Mouse (Mus musculus): ENCODE data around the gene Siah1b.

The Siah1b gene

DNA sequence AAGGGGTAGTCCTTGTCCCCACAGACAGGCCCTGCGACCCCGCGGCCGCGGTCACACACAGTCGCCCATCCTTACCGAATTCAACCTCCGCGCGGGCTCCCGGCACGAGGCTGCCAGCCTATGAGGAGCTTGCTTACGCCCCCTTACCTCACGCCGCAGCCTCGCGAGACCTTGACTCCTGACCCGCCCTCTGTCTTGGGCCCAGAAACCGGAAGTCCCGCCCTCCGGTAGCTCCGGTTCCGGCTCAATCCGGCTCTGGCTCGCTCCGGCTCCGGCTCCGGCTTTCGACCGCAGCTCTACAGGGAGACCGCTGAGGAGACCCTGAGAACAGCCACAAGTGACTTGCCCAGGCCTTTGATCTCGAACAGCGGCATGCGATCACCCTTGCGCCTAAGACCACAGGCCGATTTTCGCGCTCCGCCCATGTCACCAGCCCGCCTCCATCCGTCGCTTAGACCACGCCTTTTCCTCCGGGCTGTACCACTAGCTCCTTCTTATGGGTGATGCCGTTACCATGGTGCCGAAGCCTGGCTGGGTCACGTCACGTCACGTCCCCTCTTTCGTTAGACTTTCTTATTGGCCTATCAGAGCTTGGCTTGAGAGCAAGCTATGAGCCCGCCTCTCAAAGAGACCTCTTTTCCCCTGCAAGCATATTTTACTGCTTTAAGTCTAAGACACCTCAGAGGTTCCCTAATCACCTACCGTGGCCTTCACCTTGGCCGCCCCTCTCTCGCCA, at the start of gene Siah1b:
TSS of gene Siah1b (minus strand) at position 454 of the 736 bp plus-strand sequence.
- DNase-seq (ENCODE audit: low read depth, low spot score): peak; percentile 95

DNA sequence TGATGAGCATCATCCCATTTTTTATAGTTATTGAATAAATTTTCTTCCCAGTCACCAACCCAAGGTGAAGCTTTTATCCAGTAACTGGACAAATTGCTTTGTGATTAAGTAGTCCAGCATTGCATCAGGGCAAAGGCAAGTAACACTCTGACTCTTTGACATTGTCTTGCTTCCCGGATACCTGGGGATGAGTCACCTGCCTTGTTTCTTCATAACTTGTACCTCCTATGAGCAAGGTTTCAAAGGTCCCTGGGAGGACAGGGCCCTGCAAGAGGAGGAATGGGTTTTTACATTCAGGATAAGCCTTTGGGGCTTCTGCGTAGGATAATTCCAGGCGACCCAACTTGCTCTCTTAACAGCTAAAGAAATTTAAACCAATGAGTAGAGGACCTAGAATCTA, 47.6 kb upstream of the Siah1b start:
- no peak for DNase-seq (ENCODE audit: low read depth, low spot score)

DNA sequence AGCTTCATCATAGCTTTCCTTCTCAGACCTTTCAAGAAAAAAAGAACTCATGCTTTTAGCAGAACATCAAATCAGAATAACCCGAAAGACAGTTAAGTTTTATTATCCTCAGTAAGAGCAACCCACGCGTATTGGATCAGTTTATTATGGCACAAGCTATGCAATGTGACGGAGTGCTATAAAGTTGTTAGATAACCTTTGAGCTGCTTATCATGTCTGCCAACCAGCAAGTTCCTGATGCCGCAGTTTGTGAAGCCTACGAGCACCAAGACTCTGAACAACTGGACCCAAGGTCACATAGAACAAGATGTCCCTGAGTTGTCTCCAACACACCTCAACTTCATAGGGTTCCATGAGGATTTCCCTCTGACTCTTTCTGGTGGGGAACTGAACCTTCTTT, 37.5 kb upstream of the Siah1b start:
- DNase-seq (ENCODE audit: low read depth, low spot score): no peak

DNA sequence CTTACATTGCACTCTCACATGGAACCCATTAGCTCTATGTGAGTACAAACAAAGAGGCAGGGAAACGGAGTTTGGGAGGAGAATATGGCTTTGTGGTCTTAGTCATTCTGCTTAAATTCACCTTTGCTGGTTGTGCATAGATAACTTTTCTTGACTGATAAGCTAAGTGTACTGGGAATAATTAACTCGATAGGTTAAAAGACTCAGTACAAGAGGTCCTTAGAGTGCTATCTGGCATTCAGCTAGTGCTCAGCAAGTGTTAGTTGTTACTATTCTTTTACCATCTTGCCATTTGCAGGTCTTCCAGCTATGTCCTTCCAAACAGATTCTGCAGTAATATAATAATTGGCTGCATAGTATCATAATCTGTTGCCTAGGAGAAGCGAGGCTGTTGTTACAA, 34.9 kb upstream of the Siah1b start:
- DNase-seq (ENCODE audit: low read depth, low spot score): no peak

DNA sequence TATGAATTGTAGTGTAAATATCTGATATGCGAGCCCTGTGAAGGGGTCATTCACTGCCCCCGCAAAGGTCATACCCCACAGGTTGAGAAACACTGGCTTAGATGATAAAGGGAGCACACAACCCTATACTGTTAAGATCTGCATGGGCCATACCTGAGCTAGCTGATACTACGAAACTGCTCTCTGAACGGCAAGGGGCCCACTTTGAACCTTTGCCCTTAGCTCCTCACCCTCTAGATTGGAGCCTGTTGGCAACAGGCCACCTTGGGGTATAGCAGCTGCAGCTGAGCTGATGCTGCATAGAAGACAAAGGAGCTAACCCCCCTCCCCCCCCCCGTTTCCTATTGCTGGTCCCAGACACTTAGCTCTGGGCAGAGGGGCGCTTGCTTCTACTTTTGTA, 26.4 kb upstream of the Siah1b start:
- no peak for DNase-seq (ENCODE audit: low read depth, low spot score)

DNA sequence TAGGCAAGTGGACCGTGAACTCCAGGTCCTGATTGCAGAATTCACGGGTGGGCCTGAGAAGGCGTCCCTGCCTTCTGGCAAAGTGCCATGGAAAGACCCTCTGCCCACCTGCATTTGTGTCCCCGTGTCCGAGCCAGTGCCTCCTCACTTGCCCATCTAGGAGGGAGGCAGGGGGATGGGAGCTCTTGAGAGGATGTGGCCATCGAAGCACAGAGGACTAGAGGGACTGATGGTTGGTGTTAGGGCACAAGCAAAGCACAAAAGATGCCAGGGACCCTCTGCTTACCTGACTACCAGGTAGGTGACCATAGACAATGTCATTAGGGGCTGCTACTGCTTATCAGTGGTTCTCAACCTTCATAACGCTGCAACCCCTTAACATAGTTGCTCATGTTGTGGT, 25.9 kb upstream of the Siah1b start:
- no peak for DNase-seq (ENCODE audit: low read depth, low spot score)

DNA sequence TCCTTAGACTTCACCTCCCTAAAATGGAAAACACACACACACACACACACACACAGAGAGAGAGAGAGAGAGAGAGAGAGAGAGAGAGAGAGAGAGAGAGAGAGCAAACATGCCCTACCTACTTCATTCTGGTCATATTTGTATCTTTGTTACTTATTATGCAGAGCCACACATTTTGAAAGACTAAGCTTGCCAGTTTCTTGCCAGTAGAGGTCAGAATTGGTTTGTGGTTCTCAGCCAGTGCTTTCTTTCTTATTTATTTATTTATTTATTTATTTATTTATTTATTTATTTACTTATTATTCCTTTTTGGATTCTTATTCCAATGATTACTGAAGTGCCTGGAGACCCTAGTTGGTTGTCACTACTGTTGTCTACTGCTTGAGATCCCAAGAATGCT, 25.2 kb upstream of the Siah1b start:
- no peak for DNase-seq (ENCODE audit: low read depth, low spot score)

DNA sequence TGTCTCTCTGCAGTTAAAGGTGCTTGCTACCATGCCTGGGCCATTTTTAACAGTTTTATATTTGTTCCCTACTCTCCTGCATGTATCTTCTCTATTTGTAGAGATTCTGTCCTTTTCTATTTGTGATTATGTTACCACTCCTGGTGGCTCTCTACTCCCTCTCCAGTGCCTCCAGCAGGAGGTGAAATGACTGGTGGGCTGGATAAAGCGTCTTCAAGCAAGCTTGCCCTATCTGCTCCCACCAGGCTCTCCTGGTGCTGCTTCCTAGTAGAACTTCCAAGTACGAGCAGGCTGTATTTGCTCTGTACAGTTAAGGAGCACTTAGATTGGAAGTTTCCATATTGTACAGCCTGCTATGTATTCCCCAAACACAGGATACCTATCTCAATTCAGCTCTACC, 19.5 kb upstream of the Siah1b start:
- no peak for DNase-seq (ENCODE audit: low read depth, low spot score)

DNA sequence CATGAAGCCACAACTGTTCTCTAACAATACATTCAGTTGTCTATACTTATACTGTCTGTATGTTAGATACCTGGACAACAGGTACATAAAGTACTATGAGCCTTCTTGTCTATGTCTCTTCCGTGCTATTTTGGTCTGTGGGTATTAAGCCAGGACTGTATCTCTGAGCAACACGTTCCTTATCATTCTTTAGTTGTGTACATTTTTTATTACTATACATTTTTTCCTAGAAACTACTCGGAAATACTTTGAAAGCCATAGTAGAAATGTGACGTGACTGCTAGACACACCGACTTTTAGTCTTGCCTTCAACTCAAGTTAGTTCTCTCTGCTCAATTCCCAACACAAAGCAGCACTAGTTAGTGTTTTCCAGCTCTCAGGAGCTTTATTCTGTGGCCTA, 17.1 kb upstream of the Siah1b start:
- no peak for DNase-seq (ENCODE audit: low read depth, low spot score)

DNA sequence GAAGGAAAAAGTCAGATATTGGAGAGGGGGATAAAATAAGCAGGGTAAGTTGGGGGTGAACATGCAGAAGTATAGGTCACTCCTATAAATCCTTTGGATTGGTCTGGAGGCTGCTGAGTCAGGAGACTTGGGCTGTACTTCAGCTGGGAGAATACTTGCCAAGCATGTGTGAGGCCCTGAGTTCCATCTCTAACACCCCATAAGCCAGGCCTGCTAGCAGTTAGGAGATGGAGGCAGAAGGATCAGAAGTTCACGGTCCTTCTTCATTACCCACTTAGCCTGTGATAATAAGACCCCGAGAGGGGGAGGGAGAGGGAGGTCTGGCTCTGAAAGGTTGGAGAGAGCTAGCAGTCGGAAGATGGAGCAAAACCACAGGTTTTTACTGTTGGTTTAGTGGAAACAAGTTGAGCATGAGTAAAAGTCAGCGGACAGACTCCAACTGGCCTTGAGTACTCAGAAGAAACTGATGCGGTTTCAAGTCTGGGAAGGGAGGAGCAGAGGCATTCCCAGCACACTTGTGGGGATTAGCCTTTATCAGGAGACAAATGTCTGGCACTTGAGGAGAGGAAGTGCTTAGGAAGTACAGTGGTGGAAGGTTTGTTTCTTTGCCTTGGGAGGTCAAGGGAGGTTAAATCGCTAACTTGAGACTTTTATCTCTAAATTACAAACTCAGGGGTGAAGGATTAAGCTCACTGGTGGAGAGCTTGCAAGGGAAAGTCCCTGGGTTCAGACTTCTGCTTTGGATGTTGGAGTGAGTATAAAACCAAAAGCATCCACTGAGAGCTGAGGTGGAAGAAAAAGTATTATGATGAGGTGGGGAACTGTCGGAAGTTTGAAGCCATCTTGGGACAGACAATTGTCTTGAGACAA, 16.2 kb upstream of the Siah1b start:
- DNase-seq (ENCODE audit: low read depth, low spot score): no peak

DNA sequence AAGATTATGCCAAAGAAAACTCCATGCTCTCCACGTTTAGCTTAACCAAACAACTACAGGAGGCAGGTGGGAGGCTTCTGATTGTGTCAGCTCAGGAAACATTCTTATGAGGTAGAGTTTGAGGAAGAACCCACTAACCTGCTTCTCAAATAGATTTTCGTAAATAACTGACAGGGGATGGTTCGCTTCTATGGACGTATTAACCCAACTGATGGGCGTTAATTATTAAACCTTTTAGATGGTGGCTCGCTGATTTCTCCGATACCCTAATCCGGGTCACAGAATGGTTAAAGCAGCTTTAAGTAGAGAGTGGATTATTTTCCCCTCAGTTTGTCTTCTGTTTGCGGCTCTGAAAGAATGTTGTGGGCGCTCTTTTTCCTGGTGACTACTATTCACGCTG, 13.6 kb upstream of the Siah1b start:
- no peak for DNase-seq (ENCODE audit: low read depth, low spot score)

DNA sequence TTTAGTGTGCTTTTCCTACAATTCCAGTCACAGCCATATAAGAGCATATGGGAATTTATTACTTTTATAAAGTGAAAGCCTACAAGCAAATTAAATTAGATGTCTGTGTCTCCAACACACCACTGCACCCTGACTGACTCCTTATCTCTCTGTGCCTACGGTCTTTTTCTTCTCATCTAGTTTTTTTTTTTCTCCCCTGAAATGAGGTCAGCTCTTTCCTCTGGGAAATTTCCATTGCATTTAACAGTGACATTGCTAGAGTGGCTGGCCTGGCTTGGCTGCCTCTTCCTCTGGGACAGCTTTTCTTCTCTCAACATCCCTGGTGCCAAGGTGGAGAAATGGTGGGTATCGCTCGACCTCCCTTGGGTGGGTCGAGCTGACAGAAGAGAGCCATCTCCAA, 12.3 kb upstream of the Siah1b start, which contains the start of gene Cltrn:
TSS of gene Cltrn (plus strand) at position 249 of the 400 bp plus-strand sequence.
- DNase-seq (ENCODE audit: low read depth, low spot score): no peak

DNA sequence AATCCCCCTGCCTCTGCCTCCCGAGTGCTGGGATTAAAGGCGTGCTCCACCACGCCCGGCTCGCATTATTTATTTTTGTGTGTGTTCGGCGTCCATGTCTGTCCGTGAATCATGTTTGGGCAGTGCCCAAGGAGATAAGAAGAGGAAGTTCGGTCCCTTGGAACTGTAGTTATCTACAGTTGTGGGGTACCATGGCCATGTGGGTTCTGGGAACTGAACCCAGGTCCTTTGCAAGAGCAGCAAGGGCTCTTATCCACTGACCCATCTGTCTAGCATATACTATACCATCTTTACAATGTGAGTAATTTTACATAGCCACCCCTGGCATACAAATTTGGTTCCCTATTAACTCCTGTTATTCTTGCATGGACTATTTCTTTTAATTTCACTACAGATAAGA, 5.7 kb upstream of the Siah1b start:
- no peak for DNase-seq (ENCODE audit: low read depth, low spot score)

DNA sequence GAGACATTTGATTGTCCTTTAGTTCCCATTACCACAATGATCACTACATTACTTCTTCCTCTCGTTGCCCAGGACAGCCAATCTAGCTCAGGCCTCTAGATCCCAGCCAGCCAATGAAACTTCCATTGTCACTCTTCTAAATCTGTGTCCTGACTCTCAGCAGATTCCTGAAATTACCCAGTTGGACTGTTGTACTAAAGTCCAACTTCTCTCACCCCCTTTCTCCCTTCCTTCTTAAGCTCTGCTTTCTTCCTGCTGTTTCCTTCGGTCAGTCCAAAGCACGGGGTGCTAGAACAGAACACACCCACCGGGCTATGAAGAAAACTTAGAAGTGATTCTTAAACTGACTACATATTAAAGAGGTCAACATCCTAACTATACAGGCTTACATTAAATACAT, 7.3 kb downstream of the Siah1b start:
- DNase-seq (ENCODE audit: low read depth, low spot score): no peak

DNA sequence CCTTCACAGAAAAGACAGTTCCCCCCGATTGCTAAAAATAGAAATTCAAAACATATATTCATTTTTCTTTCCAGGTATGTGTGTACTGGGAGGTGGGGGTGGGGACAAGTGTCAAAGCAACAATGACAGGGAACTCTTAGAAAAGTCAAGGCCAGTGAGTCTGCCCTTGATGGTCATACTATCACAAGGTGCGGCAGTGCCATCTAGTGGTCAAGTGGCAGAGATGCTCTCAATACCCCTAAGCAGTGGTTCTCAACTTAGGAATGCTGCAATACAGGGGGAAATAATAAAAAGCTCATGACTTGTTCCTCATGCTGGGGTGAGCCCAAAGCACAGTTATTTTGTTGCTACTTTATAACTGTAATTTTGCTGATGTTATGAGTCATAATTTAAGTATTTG, 10.1 kb downstream of the Siah1b start:
- DNase-seq (ENCODE audit: low read depth, low spot score): peak; percentile 47

DNA sequence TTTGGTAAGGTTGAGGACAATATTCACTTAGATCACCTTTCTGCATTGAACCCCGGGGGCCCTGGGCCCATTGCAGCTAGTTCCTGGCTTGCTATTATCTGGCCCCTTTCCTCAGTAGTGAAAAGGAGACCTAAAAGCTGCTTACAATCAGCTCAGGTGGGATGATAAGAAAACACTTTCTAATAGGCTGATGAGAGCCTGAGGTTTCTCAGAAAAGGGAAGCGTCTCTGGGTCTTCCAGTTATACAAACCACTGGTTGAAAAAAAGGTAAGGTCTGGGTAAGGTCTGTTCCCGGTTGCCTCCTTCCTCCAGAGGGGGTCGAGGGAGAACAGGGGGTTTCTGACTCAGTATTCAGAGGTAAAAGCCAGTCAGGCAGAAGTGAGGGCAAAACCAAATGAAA, 17.2 kb downstream of the Siah1b start:
- DNase-seq (ENCODE audit: low read depth, low spot score): no peak

DNA sequence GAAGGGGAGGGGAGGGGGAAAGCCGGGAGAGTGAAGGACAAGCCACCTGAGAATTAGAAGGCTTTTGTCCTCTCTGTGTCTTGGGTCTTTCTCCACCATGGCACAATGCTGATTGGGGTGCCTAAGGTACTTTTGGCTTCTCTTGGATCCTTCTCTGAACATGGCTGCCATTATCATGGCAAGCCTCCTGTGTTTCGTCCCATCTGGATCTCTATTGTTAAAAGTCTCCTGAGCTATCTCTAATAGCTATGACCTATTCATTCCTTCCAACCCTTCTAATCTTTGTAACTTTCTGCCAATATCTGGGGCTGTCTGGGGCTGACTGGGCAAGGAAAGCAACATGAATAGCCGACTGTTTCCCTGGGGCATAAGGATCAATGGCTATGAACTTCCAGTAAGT, 17.8 kb downstream of the Siah1b start:
- DNase-seq (ENCODE audit: low read depth, low spot score): no peak

DNA sequence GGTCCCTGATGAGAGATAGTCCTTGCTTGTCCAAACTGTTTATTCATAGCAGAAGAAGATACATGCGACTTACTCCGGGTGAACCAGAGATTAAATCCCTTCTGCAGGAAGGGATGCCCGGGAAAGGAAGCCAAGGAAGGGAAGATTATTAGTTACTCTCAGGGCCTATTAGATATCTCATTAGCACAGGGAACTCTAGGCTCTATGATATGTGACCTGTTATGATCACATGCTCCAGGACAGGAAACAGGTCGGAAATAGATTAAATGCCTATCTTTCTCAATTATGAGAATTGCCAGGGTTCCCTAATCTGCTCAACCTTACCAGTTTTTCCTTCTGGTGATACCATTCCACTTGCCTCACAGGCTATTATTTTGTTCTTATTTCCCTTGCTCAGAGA, 20.6 kb downstream of the Siah1b start:
- no peak for DNase-seq (ENCODE audit: low read depth, low spot score)

DNA sequence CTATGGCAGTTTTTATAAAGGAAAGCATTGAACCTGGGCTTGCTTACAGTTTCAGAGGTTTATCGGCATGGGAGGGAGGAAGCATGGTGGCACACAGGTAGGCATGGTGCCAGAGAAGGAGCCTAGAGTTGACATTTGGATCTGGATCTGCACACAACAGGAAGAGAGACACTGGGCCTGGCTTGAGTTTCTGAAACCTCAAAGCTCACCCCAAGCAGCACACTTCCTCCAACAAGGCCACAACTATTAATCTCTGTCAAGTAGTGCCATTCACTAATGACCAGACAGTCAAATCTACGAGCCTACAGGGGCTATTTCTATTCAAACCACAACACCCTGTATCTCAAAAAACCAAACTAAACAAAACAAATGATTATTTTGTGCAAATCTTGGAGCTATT, 29.6 kb downstream of the Siah1b start:
- DNase-seq (ENCODE audit: low read depth, low spot score): no peak

DNA sequence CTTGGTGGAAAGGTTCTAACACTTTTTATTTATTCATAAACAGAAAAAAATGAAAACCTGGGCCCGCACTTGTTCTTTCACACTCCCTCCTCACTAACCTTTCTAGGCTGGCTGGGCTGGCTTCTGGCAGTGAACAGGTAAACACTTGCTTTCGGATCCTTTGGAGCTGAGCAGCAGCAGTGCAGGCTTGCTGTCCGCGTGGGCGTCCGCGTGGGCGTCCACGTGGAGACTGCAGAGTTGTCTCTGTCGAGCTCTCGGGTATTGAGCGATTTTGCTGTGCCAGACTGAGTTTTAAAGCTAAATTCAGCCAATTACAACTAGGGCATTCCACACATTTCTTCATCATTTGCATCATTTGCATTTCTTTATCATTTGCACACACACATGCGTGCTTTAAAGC, 34.2 kb downstream of the Siah1b start:
- peak; percentile 35 for DNase-seq (ENCODE audit: low read depth, low spot score)

DNA sequence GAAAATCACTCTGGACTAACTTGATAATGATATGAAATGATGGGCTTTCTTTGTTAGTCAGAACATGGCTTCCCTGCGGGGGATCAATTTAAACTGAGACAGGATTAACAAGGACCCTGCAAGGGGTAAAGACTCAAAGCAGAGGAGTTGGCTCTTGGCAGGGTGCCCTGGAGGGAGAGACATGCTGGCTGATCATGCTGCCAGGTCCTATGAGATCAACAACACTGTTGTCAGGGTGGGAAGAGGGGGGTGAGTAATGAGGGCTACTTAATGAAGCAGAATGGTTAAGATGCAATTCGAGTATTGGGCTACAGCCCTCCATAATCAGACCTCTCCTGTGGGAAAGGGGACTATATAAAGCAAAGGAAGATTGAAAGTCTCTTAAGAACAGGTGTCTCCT, 37.4 kb downstream of the Siah1b start:
- no peak for DNase-seq (ENCODE audit: low read depth, low spot score)

DNA sequence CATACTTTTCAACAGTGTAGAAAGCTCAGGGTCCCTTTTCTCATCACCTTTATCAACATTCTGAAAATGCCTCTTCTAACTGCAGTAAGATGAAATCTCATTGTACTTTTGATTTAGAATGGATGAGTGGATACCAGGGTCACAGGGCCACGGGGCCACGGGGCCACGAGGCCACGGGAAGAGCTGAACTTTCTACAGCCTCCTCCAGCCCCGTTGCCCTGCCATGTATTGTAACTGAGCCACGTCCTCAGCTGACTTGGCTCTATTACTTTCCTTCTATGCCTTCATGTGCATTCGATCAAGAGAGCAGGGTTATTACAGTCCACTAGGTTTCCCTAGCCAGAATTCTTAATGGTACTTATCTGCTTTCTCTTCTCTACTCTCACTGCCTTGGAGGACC, 40.4 kb downstream of the Siah1b start:
- no peak for DNase-seq (ENCODE audit: low read depth, low spot score)

DNA sequence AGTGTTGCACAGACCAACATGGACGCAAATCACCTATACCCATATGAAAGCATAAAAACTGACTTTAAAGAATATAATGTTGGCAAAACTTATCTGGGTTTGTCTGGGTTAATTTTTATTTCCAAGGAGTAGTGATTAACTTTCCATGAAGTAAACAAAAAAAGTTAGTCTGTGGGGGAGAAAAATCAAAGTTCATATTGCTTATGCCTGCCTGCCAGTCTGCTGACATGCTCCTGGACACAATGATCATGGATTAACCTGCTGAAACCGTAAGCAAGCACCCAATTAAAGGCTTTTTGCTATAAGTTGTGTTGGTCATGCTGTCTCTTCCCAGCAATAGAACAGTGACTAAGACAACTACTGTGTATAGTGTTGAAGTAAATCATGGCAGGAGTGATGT, 40.9 kb downstream of the Siah1b start:
- no peak for DNase-seq (ENCODE audit: low read depth, low spot score)

Data from telencephalon, adult 2 months (tissue).